Mouse (Mus musculus) stomach, embryonic 14.5 days (tissue): Measurements from ENCODE around the gene Dda1. TPM values are rescaled to one million over a fixed set of nuclear protein-coding genes. Genes with fewer than 3 reads are reported as not detected.
A peak's percentile ranks its signal among the peaks of the same experiment; 100 is the strongest.

Experiments used
- ATAC-seq: fragments of 200-750 bp; cut with Nextera tagmentation; 2 replicates; pipeline ENCODE4 v1.8.0; 2017; ENCODE audit warnings: low read depth, moderate TSS enrichment; ENCODE audit not compliant: insufficient number of reproducible peaks, insufficient read depth, low FRiP score
- H3K27ac ChIP-seq: fragments of 300-500 bp; sonication (generic); 2 replicates; pipeline ENCODE4 v1.5.1; 2014; ENCODE audit warnings: mild to moderate bottlenecking, low read length, moderate library complexity, mixed read lengths
- H3K27me3 ChIP-seq: fragments of 300-500 bp; sonication (generic); 2 replicates; pipeline ENCODE4 v1.6.1; 2014; ENCODE audit warnings: low read length, control low read depth, mixed read lengths; ENCODE audit not compliant: control insufficient read depth, insufficient read depth
- H3K36me3 ChIP-seq: fragments of 300-500 bp; sonication (generic); 2 replicates; pipeline ENCODE4 v1.6.1; 2014; ENCODE audit warnings: mild to moderate bottlenecking, control low read depth, low read length, moderate library complexity, mixed read lengths; ENCODE audit not compliant: control insufficient read depth, insufficient read depth
- H3K4me1 ChIP-seq: fragments of 300-500 bp; sonication (generic); 2 replicates; pipeline ENCODE4 v1.6.1; 2014; ENCODE audit warnings: low read length, control low read depth, mixed read lengths; ENCODE audit not compliant: control insufficient read depth, insufficient read depth
- H3K4me2 ChIP-seq: fragments of 300-500 bp; sonication (generic); replicated peaks from 2 replicates; pipeline ENCODE4 v1.6.1; 2014; ENCODE audit warnings: low read depth, low read length, control low read depth
- H3K4me3 ChIP-seq: fragments of 300-500 bp; sonication (generic); 2 replicates; pipeline ENCODE4 v1.5.1; 2014; ENCODE audit warnings: low read depth, low read length, control low read depth
- H3K9ac ChIP-seq: fragments of 300-500 bp; sonication (generic); replicated peaks from 2 replicates; pipeline ENCODE4 v1.6.1; 2014; ENCODE audit warnings: low read depth, mild to moderate bottlenecking, control low read depth, low read length, moderate library complexity, mixed read lengths
- H3K9me3 ChIP-seq: fragments of 300-500 bp; sonication (generic); 2 replicates; pipeline ENCODE4 v1.6.1; 2016; ENCODE audit warnings: low read depth, low read length, control low read depth; ENCODE audit not compliant: control insufficient read depth
- WGBS: fragments of 180-500 bp; shearing (Covaris S2); extraction: QIAGEN DNeasy Blood & Tissue Kit; methylation state at CpG from one replicate; pipeline ENCODE4 v1.1.7; 2014; 5-methylcytosine and 5-hydroxymethylcytosine counted together
- polyA plus RNA-seq: library from polyadenylated mRNA; unstranded; fragments of >200 nt; fragmentation: Nextera tagmentation; extraction: Ambion mirVana; gene quantifications from 2 replicates; pipeline ENCODE4 v1.2.1, GENCODE M21; 2014

Gene Dda1
- polyA plus RNA-seq, 1 experiment from 2014 or later: 98.9 TPM

- no peaks in the 10 kb centered on the region for H3K27me3 ChIP-seq
- no peaks in the 10 kb centered on the region for H3K9me3 ChIP-seq
- H3K9ac ChIP-seq: peak within 1 kb of the TSS; percentile 42
- peak; percentile 82 for ATAC-seq
- peak within 1 kb of the TSS; percentile 86 for H3K27ac ChIP-seq
- peaks cover 24% of the 10 kb centered on the region for H3K4me1 ChIP-seq
- WGBS: under 1% methylated on average over 59 of the region's 59 CpGs
- peaks cover 6% of the 10 kb centered on the region for H3K36me3 ChIP-seq
- H3K4me2 ChIP-seq: peak within 1 kb of the TSS; percentile 88
- H3K4me3 ChIP-seq: peak within 1 kb of the TSS; percentile 82
These were observed 4.2 kb upstream of the Dda1 start, which contains the start of gene Mrpl34 for GRCm38 (mm10) chr8:71464513-71465500. Mrpl34 (plus strand) TSS chr8:71464959.

- peak overlapping the region; percentile 42 for H3K9ac ChIP-seq
- WGBS: 78% methylated on average over 8 of the region's 8 CpGs
- H3K27me3 ChIP-seq: no peaks in the 10 kb centered on the region
- no peaks in the 10 kb centered on the region for H3K9me3 ChIP-seq
- ATAC-seq: no peak
- peaks cover 31% of the 10 kb centered on the region for H3K4me1 ChIP-seq
- H3K4me3 ChIP-seq: peak overlapping the region; percentile 63
- peaks cover 5% of the 10 kb centered on the region for H3K36me3 ChIP-seq
- no peak overlapping the region for H3K27ac ChIP-seq
- peak overlapping the region; percentile 88 for H3K4me2 ChIP-seq
These were observed 3.3 kb upstream of the Dda1 start for GRCm38 (mm10) chr8:71465733-71466132.

GRCm38 (mm10) chr8:71466198-71466597 is 2.8 kb upstream of the Dda1 start:
- H3K36me3 ChIP-seq: peaks cover under 1% of the 10 kb centered on the region
- no peak overlapping the region for H3K27ac ChIP-seq
- H3K4me1 ChIP-seq: peaks cover 31% of the 10 kb centered on the region
- 95% methylated on average over 5 of the region's 5 CpGs for WGBS
- ATAC-seq: no peak
- no peak overlapping the region for H3K9ac ChIP-seq
- H3K9me3 ChIP-seq: no peaks in the 10 kb centered on the region
- H3K27me3 ChIP-seq: no peaks in the 10 kb centered on the region
- H3K4me2 ChIP-seq: no peak overlapping the region
- no peak overlapping the region for H3K4me3 ChIP-seq

GRCm38 (mm10) chr8:71467201-71467600 is 1.8 kb upstream of the Dda1 start:
- ATAC-seq: no peak
- Histone ChIP-seq H3K27ac (no peak overlapping the region), H3K9me3 (no peaks in the 10 kb centered on the region), H3K4me3 (no peak overlapping the region), H3K4me1 (peaks cover 25% of the 10 kb centered on the region), H3K4me2 (no peak overlapping the region), H3K36me3 (peaks cover 9% of the 10 kb centered on the region), H3K27me3 (no peaks in the 10 kb centered on the region), H3K9ac (no peak overlapping the region)
- WGBS: 88% methylated on average over 2 of the region's 2 CpGs

GRCm38 (mm10) chr8:71468001-71468400 is 998 bp upstream of the Dda1 start:
- WGBS: 90% methylated on average over 1 of the region's 1 CpGs
- Histone ChIP-seq H3K9ac (no peak overlapping the region), H3K27ac (no peak overlapping the region), H3K4me2 (no peak overlapping the region), H3K27me3 (no peaks in the 10 kb centered on the region), H3K36me3 (peaks cover 16% of the 10 kb centered on the region), H3K4me3 (no peak overlapping the region), H3K9me3 (no peaks in the 10 kb centered on the region), H3K4me1 (peaks cover 18% of the 10 kb centered on the region)
- ATAC-seq: no peak

GRCm38 (mm10) chr8:71469411-71469810 is 412 bp downstream of the Dda1 start:
- H3K27me3 ChIP-seq: no peaks in the 10 kb centered on the region
- H3K9ac ChIP-seq: peak overlapping the region; percentile 72
- 1% methylated on average over 21 of the region's 24 CpGs for WGBS
- 0 out of 2 replicates have a peak, but pooled peaks have one; percentile 10 for ATAC-seq
- H3K36me3 ChIP-seq: peaks cover 29% of the 10 kb centered on the region
- H3K27ac ChIP-seq: peak overlapping the region; percentile 58; the same call in 1 of the 2 replicates
- H3K4me3 ChIP-seq: peak overlapping the region; percentile 80
- no peaks in the 10 kb centered on the region for H3K9me3 ChIP-seq
- peak overlapping the region; percentile 94 for H3K4me2 ChIP-seq
- peaks cover 15% of the 10 kb centered on the region for H3K4me1 ChIP-seq

GRCm38 (mm10) chr8:71470146-71470912 is 1.3 kb downstream of the Dda1 start:
- H3K36me3 ChIP-seq: peaks cover 38% of the 10 kb centered on the region
- peak overlapping the region; percentile 94 for H3K4me2 ChIP-seq
- no peaks in the 10 kb centered on the region for H3K9me3 ChIP-seq
- no peak overlapping the region for H3K27ac ChIP-seq
- WGBS: 82% methylated on average over 3 of the region's 3 CpGs
- peak overlapping the region; percentile 72 for H3K9ac ChIP-seq
- no peak for ATAC-seq
- H3K27me3 ChIP-seq: no peaks in the 10 kb centered on the region
- H3K4me1 ChIP-seq: peaks cover 14% of the 10 kb centered on the region
- H3K4me3 ChIP-seq: peak overlapping the region; percentile 80

GRCm38 (mm10) chr8:71470913-71471255 is 1.9 kb downstream of the Dda1 start:
- Histone ChIP-seq H3K4me1 (peaks cover 9% of the 10 kb centered on the region), H3K9me3 (no peaks in the 10 kb centered on the region), H3K4me3 (no peak overlapping the region), H3K27me3 (no peaks in the 10 kb centered on the region), H3K36me3 (peaks cover 38% of the 10 kb centered on the region), H3K27ac (no peak overlapping the region), H3K4me2 (no peak overlapping the region), H3K9ac (no peak overlapping the region)
- ATAC-seq: no peak
- 78% methylated on average over 5 of the region's 5 CpGs for WGBS
